ENCODE assay signal across 27 mouse cellular contexts in genomic region chr17:65988151-65988820, GRCm38 (mm10). TPM values are rescaled to one million over a fixed set of nuclear protein-coding genes. Genes with fewer than 3 reads are reported as not detected.
DNase-seq lines count a peak whose midpoint lies in the region; ATAC-seq and TF ChIP-seq lines count a peak whose summit lies in the region.
"Had no signal": no experiment of that assay in that cellular context is flagged by ENCODE, and none has a peak within 500 bp of the region (broad histone marks: within the 10 kb centered on the region; RNA-seq: fewer than 3 reads in every experiment).

No protein-coding gene starts in this region.

- TF ChIP-seq RAD21 in MEL (IDR thresholded peaks at IDR 0.05; ENCODE audit: low read depth, low read length): no peak

- ATAC-seq in liver, embryonic 14.5 days (ENCODE audit: insufficient read depth): peak; percentile 79
- no peak for ATAC-seq in monocyte, adult 5-6 weeks (replicated peaks; ENCODE audit: insufficient number of reproducible peaks, low FRiP score, low TSS enrichment, poor library complexity, severe bottlenecking)
- ATAC-seq: forebrain, embryonic 13.5 days; intestine, postnatal 0 days had no signal

- no peaks in the 10 kb centered on the region; a peak in 1 of 4 replicates for H3K4me1 ChIP-seq in MEL (ENCODE audit: control insufficient read depth in 1 of 2, insufficient read depth in 2 of 2, low read length in 2 of 2)
- peaks cover 4 to 20% of the 10 kb centered on the region in 2 experiments; a peak in 2 of 4 replicates for H3K4me1 ChIP-seq in liver, embryonic 14.5 days (replicated peaks; ENCODE audit: control insufficient read depth in 2 of 2, insufficient read depth in 2 of 2, low read length in 1 of 2)
- H3K4me1 ChIP-seq: forebrain, embryonic 13.5 days; limb, embryonic 12.5 days; midbrain, embryonic 12.5 days had no signal

- no peak overlapping the region for H3K27ac ChIP-seq in MEL (ENCODE audit: control insufficient read depth, low read depth, low read length)
- no peak overlapping the region for H3K27ac ChIP-seq in liver, embryonic 14.5 days
- H3K27ac ChIP-seq: forebrain, embryonic 13.5 days; heart, embryonic 13.5 days; hindbrain, embryonic 14.5 days; limb, embryonic 12.5 days; midbrain, embryonic 12.5 days had no signal

- no peaks in the 10 kb centered on the region for H3K79me2 ChIP-seq in MEL (ENCODE audit: control insufficient read depth, insufficient read depth, low read length, poor library complexity)

- no peak for TF ChIP-seq CTCF in MEL (IDR thresholded peaks at IDR 0.05 in 2 of 3, conservative IDR thresholded peaks at IDR 0.05 in 1 of 3; ENCODE audit: control insufficient read depth in 1 of 3, insufficient read depth in 1 of 3, low read depth in 2 of 3, low read length in 3 of 3, poor library complexity in 1 of 3, severe bottlenecking in 1 of 3)
- TF ChIP-seq CTCF in liver, embryonic 14.5 days (IDR thresholded peaks at IDR 0.05; ENCODE audit: low read depth): no peak

- no peak overlapping the region for H3K4me3 ChIP-seq in MEL (ENCODE audit: control insufficient read depth in 1 of 2, insufficient read depth in 1 of 2, low read depth in 2 of 2, low read length in 2 of 2)
- H3K4me3 ChIP-seq in liver, embryonic 14.5 days (ENCODE audit: insufficient read depth in 1 of 2, low read depth in 2 of 2, low read length in 2 of 2): no peak overlapping the region
- H3K4me3 ChIP-seq: erythroblast, embryonic 14.5 days; forebrain, embryonic 13.5 days; heart, embryonic 13.5 days; limb, embryonic 12.5 days; megakaryocyte, embryonic 14.5 days; midbrain, embryonic 12.5 days had no signal

- no peak for TF ChIP-seq EP300 in MEL (IDR thresholded peaks at IDR 0.05; ENCODE audit: low read depth in 1 of 2, low read length in 2 of 2)
- TF ChIP-seq EP300 in liver, embryonic 14.5 days (IDR thresholded peaks at IDR 0.05; ENCODE audit: low read depth): peak; percentile 53

- no peaks in the 10 kb centered on the region for H3K27me3 ChIP-seq in MEL (ENCODE audit: control insufficient read depth in 1 of 2, insufficient read depth in 2 of 2, low read length in 2 of 2)
- no peaks in the 10 kb centered on the region for H3K27me3 ChIP-seq in liver, embryonic 14.5 days (ENCODE audit: control insufficient read depth, insufficient read depth, low read length)
- H3K27me3 ChIP-seq: forebrain, embryonic 13.5 days; heart, embryonic 13.5 days; limb, embryonic 12.5 days; megakaryocyte, embryonic 14.5 days; midbrain, embryonic 12.5 days had no signal

- DNase-seq in MEL (ENCODE audit: low read depth, low spot score): no peak
- DNase-seq in c-Kit-positive CD71-positive TER-119-positive erythroid progenitor cells, embryonic 14.5 days (ENCODE audit: low spot score): peak; percentile 65
- peak; percentile 39 to 52 (median 43) for DNase-seq in liver, embryonic 14.5 days (ENCODE audit: low read depth in 3 of 3, low spot score in 3 of 3)
- peak; percentile 47 for DNase-seq in yolk sac, embryonic 10.5 days (ENCODE audit: low spot score)
- DNase-seq in adrenal gland, postnatal 10 days: no peak
- DNase-seq in embryo, embryonic 9.5 days (ENCODE audit: extremely low spot score): no peak
- DNase-seq: adrenal gland, postnatal 25 days; B cell, adult 2 months; cerebellum, adult 11 months; cerebellum, postnatal 10 days; gastrocnemius, postnatal 36 days; heart, adult 18-20 months; heart, postnatal 10 days; kidney, adult 9 months; kidney, postnatal 10 days; layer of hippocampus, adult 9-11 months; lung, postnatal 36 days; thymus, postnatal 4 days had no signal

- 19% methylated on average over 3 of the region's 3 CpGs for whole genome bisulfite sequencing in liver, embryonic 14.5 days (ENCODE audit: insufficient replicate concordance)

- no peak overlapping the region for H3K9ac ChIP-seq in MEL (ENCODE audit: control insufficient read depth, low read depth, low read length, poor library complexity, severe bottlenecking)
- no peak overlapping the region for H3K9ac ChIP-seq in liver, embryonic 14.5 days (replicated peaks)
- H3K9ac ChIP-seq: forebrain, embryonic 13.5 days; heart, embryonic 13.5 days; hindbrain, embryonic 14.5 days; limb, embryonic 12.5 days; midbrain, embryonic 12.5 days had no signal

- H3K36me3 ChIP-seq in MEL (ENCODE audit: control insufficient read depth in 1 of 2, insufficient read depth in 2 of 2, low read length in 2 of 2): peaks cover 1 to 2% of the 10 kb centered on the region in 2 experiments; a peak in 1 of 4 replicates
- no peaks in the 10 kb centered on the region for H3K36me3 ChIP-seq in liver, embryonic 14.5 days (replicated peaks; ENCODE audit: control insufficient read depth, insufficient read depth, low read depth)
- H3K36me3 ChIP-seq: midbrain, embryonic 12.5 days had no signal

- H3K4me2 ChIP-seq in liver, embryonic 14.5 days (ENCODE audit: low read depth): peak overlapping the region; percentile 18; the same call in 1 of the 2 replicates
- H3K4me2 ChIP-seq: forebrain, embryonic 13.5 days; heart, embryonic 13.5 days; hindbrain, embryonic 14.5 days; limb, embryonic 12.5 days; midbrain, embryonic 12.5 days had no signal

- no peak for TF ChIP-seq POLR2A in MEL (IDR thresholded peaks at IDR 0.05; ENCODE audit: control insufficient read depth in 1 of 2, insufficient read depth in 1 of 2, low read depth in 1 of 2, low read length in 2 of 2, poor library complexity in 1 of 2)

- no peaks in the 10 kb centered on the region for H3K9me3 ChIP-seq in MEL (replicated peaks; ENCODE audit: insufficient read depth, low read length)
- H3K9me3 ChIP-seq in liver, embryonic 14.5 days (ENCODE audit: control insufficient read depth, low read length): no peaks in the 10 kb centered on the region
- H3K9me3 ChIP-seq: forebrain, embryonic 13.5 days; heart, embryonic 13.5 days; limb, embryonic 12.5 days; megakaryocyte, embryonic 14.5 days; midbrain, embryonic 12.5 days had no signal

TF ChIP-seq in MEL, 35 proteins besides CTCF, POLR2A, EP300 and RAD21:
- TF ChIP-seq GATA1 (IDR thresholded peaks at IDR 0.05; ENCODE audit: low read depth, low read length): no peak
- peak; percentile 63 for TF ChIP-seq TAL1 (IDR thresholded peaks at IDR 0.05; ENCODE audit: low read length)

RNA-seq across cellular contexts. Expression of gene Twsg1, which starts 37.3 kb away (rescaled TPM):
- total RNA-seq in MEL (2012; rRNA removed): 11.9 and 17.0 TPM in 2 replicates
- polyA plus RNA-seq in MEL (2012; ENCODE audit: insufficient read depth in 1 of 2, insufficient read length in 2 of 2, low read depth in 1 of 2, low replicate concordance in 2 of 2, missing spikeins in 1 of 2): 10 to 100 TPM in 1 of 2 experiments, not detected in 1; 17.7 TPM
- 7.7 and 8.1 TPM in 2 replicates for polyA plus RNA-seq in liver, embryonic 14.5 days (2012; rRNA removed)
- polyA plus RNA-seq in liver, embryonic 14.5 days (2014; fragmentation: Nextera tagmentation; extraction: Ambion mirVana): 16.1 and 18.3 TPM in 2 replicates
- total RNA-seq in adrenal gland, postnatal 10 days (2021): 10 to 100 TPM; 63.3 to 70.0 TPM
- 4.4 to 6.4 TPM (median 5.1 TPM) in 3 replicates for total RNA-seq in monocyte, adult 5-6 weeks (2017)

Comparison
In these comparisons a context has a peak if more than half of its experiments do, and no peak if none do; other contexts are left out.
1. DNase-seq: peak in c-Kit-positive CD71-positive TER-119-positive erythroid progenitor cells, embryonic 14.5 days (single experiment), liver, embryonic 14.5 days (3 of 3) and yolk sac, embryonic 10.5 days (single experiment); none in MEL (single experiment), adrenal gland, postnatal 10 days (single experiment) and embryo, embryonic 9.5 days (single experiment).